In genomic region chr3:107831875-107832554, GRCm38 (mm10) we compare ENCODE assay signal across 20 mouse cellular contexts. TPM values are rescaled to one million over a fixed set of nuclear protein-coding genes. Genes with fewer than 3 reads are reported as not detected.
A peak's percentile ranks its signal among the peaks of the same experiment; 100 is the strongest.
DNase-seq lines count a peak whose midpoint lies in the region; ATAC-seq lines count a peak whose summit lies in the region.
"Had no signal": no experiment of that assay in that cellular context is flagged by ENCODE, and none has a peak within 500 bp of the region (broad histone marks: within the 10 kb centered on the region; RNA-seq: fewer than 3 reads in every experiment).

No protein-coding gene starts in this region.

- no peaks in the 10 kb centered on the region for H3K36me3 ChIP-seq in forebrain, embryonic 10.5 days (replicated peaks)
- no peaks in the 10 kb centered on the region for H3K36me3 ChIP-seq in forebrain, embryonic 15.5 days
- no peaks in the 10 kb centered on the region for H3K36me3 ChIP-seq in hindbrain, embryonic 10.5 days
- no peaks in the 10 kb centered on the region for H3K36me3 ChIP-seq in hindbrain, embryonic 16.5 days (ENCODE audit: control insufficient read depth, insufficient read depth, low read length)
- H3K36me3 ChIP-seq: embryonic facial prominence, embryonic 15.5 days; heart, embryonic 15.5 days; midbrain, embryonic 13.5 days had no signal

- no peak overlapping the region for H3K4me3 ChIP-seq in forebrain, embryonic 10.5 days
- H3K4me3 ChIP-seq in forebrain, embryonic 15.5 days = no peak overlapping the region
- H3K4me3 ChIP-seq in hindbrain, embryonic 10.5 days = no peak overlapping the region
- no peak overlapping the region for H3K4me3 ChIP-seq in hindbrain, embryonic 16.5 days (ENCODE audit: low read length)
- H3K4me3 ChIP-seq: embryonic facial prominence, embryonic 15.5 days; heart, embryonic 15.5 days; layer of hippocampus, adult 2 months; midbrain, embryonic 13.5 days had no signal

- DNase-seq in forebrain, embryonic 10.5 days (ENCODE audit: extremely low spot score, low spot score) = no peak
- DNase-seq in hindbrain, embryonic 10.5 days (ENCODE audit: low spot score) = no peak
- DNase-seq in 3T3-L1 (ENCODE audit: low read depth, low spot score) = peak; percentile 53
- DNase-seq in gastrocnemius, postnatal 25 days = peak; percentile 51
- no peak for DNase-seq in lung, postnatal 14 days
- DNase-seq in thymus, adult 18-20 months = no peak

- peak overlapping the region; percentile 76 for H3K27ac ChIP-seq in forebrain, embryonic 10.5 days
- H3K27ac ChIP-seq in forebrain, embryonic 15.5 days (replicated peaks) = no peak overlapping the region
- peak overlapping the region; percentile 70 for H3K27ac ChIP-seq in hindbrain, embryonic 10.5 days
- H3K27ac ChIP-seq in hindbrain, embryonic 16.5 days (ENCODE audit: low read depth, low read length) = no peak overlapping the region
- H3K27ac ChIP-seq: embryonic facial prominence, embryonic 15.5 days; heart, embryonic 15.5 days; layer of hippocampus, adult 2 months; stomach, postnatal 0 days had no signal

- H3K27me3 ChIP-seq in forebrain, embryonic 10.5 days (ENCODE audit: poor library complexity, severe bottlenecking) = peaks cover 36% of the 10 kb centered on the region
- H3K27me3 ChIP-seq in forebrain, embryonic 15.5 days = no peaks in the 10 kb centered on the region
- no peaks in the 10 kb centered on the region for H3K27me3 ChIP-seq in hindbrain, embryonic 10.5 days (ENCODE audit: insufficient read depth, poor library complexity, severe bottlenecking)
- H3K27me3 ChIP-seq in hindbrain, embryonic 16.5 days (replicated peaks; ENCODE audit: control insufficient read depth, insufficient read depth, low read length) = no peaks in the 10 kb centered on the region
- H3K27me3 ChIP-seq: embryonic facial prominence, embryonic 15.5 days; heart, embryonic 15.5 days; midbrain, embryonic 13.5 days had no signal

- H3K4me2 ChIP-seq in forebrain, embryonic 15.5 days (replicated peaks) = no peak overlapping the region
- no peak overlapping the region for H3K4me2 ChIP-seq in hindbrain, embryonic 16.5 days (ENCODE audit: low read length)
- H3K4me2 ChIP-seq: embryonic facial prominence, embryonic 15.5 days; heart, embryonic 15.5 days; liver, embryonic 11.5 days; midbrain, embryonic 13.5 days had no signal

- no peak overlapping the region for H3K9ac ChIP-seq in forebrain, embryonic 15.5 days (replicated peaks)
- no peak overlapping the region for H3K9ac ChIP-seq in hindbrain, embryonic 16.5 days (ENCODE audit: low read depth, low read length)
- H3K9ac ChIP-seq: embryonic facial prominence, embryonic 15.5 days; heart, embryonic 15.5 days; midbrain, embryonic 13.5 days had no signal

- ATAC-seq in forebrain, embryonic 15.5 days (replicated peaks) = no peak
- ATAC-seq in hindbrain, embryonic 16.5 days = no peak
- ATAC-seq: inflammation-experienced regulatory T-cells, adult 6 months; midbrain, embryonic 13.5 days had no signal

- H3K4me1 ChIP-seq in forebrain, embryonic 10.5 days = peaks cover 46% of the 10 kb centered on the region
- H3K4me1 ChIP-seq in forebrain, embryonic 15.5 days = peaks cover 26% of the 10 kb centered on the region
- peaks cover 43% of the 10 kb centered on the region for H3K4me1 ChIP-seq in hindbrain, embryonic 10.5 days (replicated peaks)
- peaks cover 14% of the 10 kb centered on the region for H3K4me1 ChIP-seq in hindbrain, embryonic 16.5 days (ENCODE audit: control insufficient read depth, insufficient read depth, low read depth, low read length)

- no peaks in the 10 kb centered on the region for H3K9me3 ChIP-seq in forebrain, embryonic 10.5 days
- H3K9me3 ChIP-seq in forebrain, embryonic 15.5 days = no peaks in the 10 kb centered on the region
- H3K9me3 ChIP-seq in hindbrain, embryonic 10.5 days = no peaks in the 10 kb centered on the region
- no peaks in the 10 kb centered on the region for H3K9me3 ChIP-seq in hindbrain, embryonic 16.5 days (ENCODE audit: control insufficient read depth, low read length)
- H3K9me3 ChIP-seq: embryonic facial prominence, embryonic 15.5 days; heart, embryonic 15.5 days; midbrain, embryonic 13.5 days had no signal

- 67% methylated on average over 10 of the region's 10 CpGs for WGBS in forebrain, embryonic 10.5 days
- 62% methylated on average over 10 of the region's 10 CpGs for WGBS in forebrain, embryonic 15.5 days
- WGBS in hindbrain, embryonic 10.5 days = 63% methylated on average over 10 of the region's 10 CpGs
- 56% methylated on average over 10 of the region's 10 CpGs for WGBS in hindbrain, embryonic 16.5 days

RNA-seq across cellular contexts. Expression of gene Eps8l3, which starts 45.0 kb away (rescaled TPM):
- not detected in 2 replicates for polyA plus RNA-seq in forebrain, embryonic 10.5 days (2016; fragmentation: Nextera tagmentation; extraction: Ambion mirVana)
- polyA plus RNA-seq in forebrain, embryonic 15.5 days (2015; fragmentation: Nextera tagmentation; extraction: Ambion mirVana) = not detected in 2 replicates
- not detected in 2 replicates for polyA plus RNA-seq in hindbrain, embryonic 10.5 days (2016; fragmentation: Nextera tagmentation; extraction: Ambion mirVana)
- not detected in 2 replicates for polyA plus RNA-seq in hindbrain, embryonic 16.5 days (2015; fragmentation: Nextera tagmentation; extraction: Ambion mirVana)
- not detected for total RNA-seq in gastrocnemius, postnatal 25 days (2021)
- total RNA-seq: adrenal gland, postnatal 36 days; ES-E14; layer of hippocampus, adult 2 months had no signal
- polyA plus RNA-seq: C2C12; embryonic facial prominence, embryonic 15.5 days; heart, embryonic 15.5 days; inflammation-experienced regulatory T-cells, adult 6 months; kidney, embryonic 14.5 days; liver, embryonic 11.5 days; lung, embryonic 16.5 days; midbrain, embryonic 13.5 days had no signal

Comparison
In these comparisons a context has a peak if more than half of its experiments do, and no peak if none do; other contexts are left out.
1. H3K27ac ChIP-seq: peak in forebrain, embryonic 10.5 days (single experiment) and hindbrain, embryonic 10.5 days (single experiment); none in forebrain, embryonic 15.5 days (single experiment) and hindbrain, embryonic 16.5 days (single experiment).
2. DNase-seq: peak in 3T3-L1 (single experiment) and gastrocnemius, postnatal 25 days (single experiment); none in forebrain, embryonic 10.5 days (single experiment), hindbrain, embryonic 10.5 days (single experiment), lung, postnatal 14 days (single experiment) and thymus, adult 18-20 months (0 of 2).